Mouse (Mus musculus) liver, adult 2 months (tissue): Measurements from ENCODE around the gene Acp5.

ENCODE experiments used
- CTCF ChIP-seq: fragments of 200-500 bp; IDR thresholded peaks from 2 replicates; pipeline ENCODE4 v1.5.1; 2011; ENCODE audit warnings: low read depth, low read length, control low read depth
- POLR2A ChIP-seq: fragments of 200-500 bp; IDR thresholded peaks from 2 replicates; pipeline ENCODE4 v1.6.1; 2011; ENCODE audit warnings: low read length, control low read depth; ENCODE audit not compliant: insufficient read depth; ENCODE audit errors: extremely low read depth

DNA sequence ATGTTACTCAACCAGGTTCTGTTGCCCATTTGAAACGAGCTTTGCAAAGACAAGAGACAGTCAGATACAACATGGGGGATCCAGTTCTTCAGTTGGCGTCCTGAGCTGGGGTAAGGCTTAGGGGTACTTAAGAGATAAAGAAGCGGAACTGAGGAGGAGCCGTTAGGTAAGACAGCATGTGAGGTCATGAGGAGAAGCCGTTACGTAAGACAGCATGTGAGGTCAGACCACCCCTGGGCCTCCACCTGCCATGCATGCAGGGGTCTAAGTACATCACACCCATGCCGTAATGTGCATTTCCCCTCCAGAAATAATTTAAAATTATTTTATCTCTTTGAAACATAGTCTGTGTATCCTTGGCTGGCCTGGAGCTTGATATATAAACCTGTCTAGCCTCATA, 27.4 kb upstream of the Acp5 start:
- TF ChIP-seq POLR2A (no peak), CTCF (no peak)
